Comparison of ENCODE assay signal across 12 mouse cellular contexts in the genomic region with DNA sequence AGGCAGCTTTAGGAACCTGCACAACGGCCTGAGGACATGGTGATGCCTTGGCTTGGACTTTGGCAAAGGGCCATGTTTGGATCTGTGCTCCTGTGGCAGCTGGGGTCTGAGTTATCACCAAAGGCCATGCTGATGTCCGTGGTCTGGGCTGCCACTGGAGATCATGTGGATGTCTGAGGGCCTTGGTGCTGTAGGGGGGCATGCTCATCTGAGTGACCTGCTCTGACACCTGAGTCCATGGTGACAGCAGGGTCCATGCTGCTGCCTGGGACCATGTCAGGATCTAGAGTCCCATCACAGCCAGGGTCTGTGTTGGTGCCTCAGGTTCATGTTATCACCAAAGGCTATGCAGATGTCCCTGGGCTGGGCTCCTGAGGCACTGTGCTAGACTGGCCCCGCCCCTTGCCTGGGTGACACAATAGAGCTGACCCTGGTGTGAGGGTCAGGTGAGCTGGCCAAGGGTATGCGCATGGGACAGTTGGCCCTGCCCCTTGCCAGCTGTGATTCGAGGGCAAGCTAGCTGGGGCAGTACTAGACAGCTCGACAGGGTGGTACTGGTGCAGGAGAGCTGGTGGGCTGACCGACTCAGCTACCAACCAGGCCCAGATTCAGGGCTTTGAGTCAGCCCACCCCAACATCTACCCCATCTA.
DNase-seq lines count a peak whose midpoint lies in the region; ATAC-seq and TF ChIP-seq lines count a peak whose summit lies in the region.
"Had no signal": no experiment of that assay in that cellular context is flagged by ENCODE, and none has a peak within 500 bp of the region (broad histone marks: within the 10 kb centered on the region; RNA-seq: fewer than 3 reads in every experiment).

No protein-coding gene starts in this region.

- 0 out of 2 replicates have a peak, but pooled peaks have one; percentile 33 for ATAC-seq in forebrain, embryonic 13.5 days
- no peak for ATAC-seq in forebrain, embryonic 16.5 days
- peak; percentile 24; the same call in 1 of the 2 replicates for ATAC-seq in liver, embryonic 12.5 days
- no peak for ATAC-seq in liver, postnatal 0 days
- ATAC-seq in embryonic facial prominence, embryonic 12.5 days (ENCODE audit: insufficient number of reproducible peaks, insufficient read depth, low FRiP score, low TSS enrichment) = peak; percentile 67; the same call in 1 of the 2 replicates
- peak; percentile 41; the same call in 1 of the 2 replicates for ATAC-seq in midbrain, postnatal 0 days (ENCODE audit: low FRiP score)
- ATAC-seq: forebrain, postnatal 0 days had no signal

- H3K9me3 ChIP-seq in forebrain, embryonic 13.5 days (replicated peaks) = no peaks in the 10 kb centered on the region
- H3K9me3 ChIP-seq in forebrain, embryonic 16.5 days (ENCODE audit: control insufficient read depth, low read length) = no peaks in the 10 kb centered on the region
- H3K9me3 ChIP-seq in liver, embryonic 12.5 days (replicated peaks) = no peaks in the 10 kb centered on the region
- no peaks in the 10 kb centered on the region for H3K9me3 ChIP-seq in liver, postnatal 0 days (ENCODE audit: low read length)
- no peaks in the 10 kb centered on the region for H3K9me3 ChIP-seq in embryonic facial prominence, embryonic 12.5 days
- no peaks in the 10 kb centered on the region for H3K9me3 ChIP-seq in midbrain, postnatal 0 days (ENCODE audit: low read length)

- WGBS in forebrain, embryonic 13.5 days = 85% methylated on average over 7 of the region's 7 CpGs
- WGBS in forebrain, embryonic 16.5 days = 88% methylated on average over 7 of the region's 7 CpGs
- WGBS in liver, embryonic 12.5 days (ENCODE audit: insufficient replicate concordance) = 56% methylated on average over 7 of the region's 7 CpGs
- 64% methylated on average over 7 of the region's 7 CpGs for WGBS in liver, postnatal 0 days (ENCODE audit: insufficient replicate concordance)
- 77% methylated on average over 7 of the region's 7 CpGs for WGBS in embryonic facial prominence, embryonic 12.5 days
- 87% methylated on average over 7 of the region's 7 CpGs for WGBS in midbrain, postnatal 0 days

- H3K4me2 ChIP-seq in forebrain, embryonic 13.5 days = no peak overlapping the region
- H3K4me2 ChIP-seq in forebrain, embryonic 16.5 days (ENCODE audit: low read length) = no peak overlapping the region
- H3K4me2 ChIP-seq in liver, embryonic 12.5 days = no peak overlapping the region
- no peak overlapping the region for H3K4me2 ChIP-seq in liver, postnatal 0 days (ENCODE audit: low read depth, low read length)
- H3K4me2 ChIP-seq in embryonic facial prominence, embryonic 12.5 days (replicated peaks) = no peak overlapping the region
- H3K4me2 ChIP-seq in midbrain, postnatal 0 days (ENCODE audit: low read depth, low read length, poor library complexity, severe bottlenecking) = no peak overlapping the region

- DNase-seq in liver, postnatal 0 days = no peak
- no peak for DNase-seq in midbrain, postnatal 0 days (ENCODE audit: low spot score)
- no peak for DNase-seq in urinary bladder, adult 2 months (ENCODE audit: low spot score)
- DNase-seq in kidney, adult 18-20 months = no peak
- DNase-seq: forebrain, postnatal 0 days; heart, postnatal 14 days; kidney, postnatal 36 days had no signal

- H3K27me3 ChIP-seq in forebrain, embryonic 13.5 days = no peaks in the 10 kb centered on the region
- no peaks in the 10 kb centered on the region for H3K27me3 ChIP-seq in forebrain, embryonic 16.5 days (replicated peaks; ENCODE audit: control insufficient read depth, insufficient read depth, low read length)
- no peaks in the 10 kb centered on the region for H3K27me3 ChIP-seq in liver, embryonic 12.5 days (replicated peaks)
- H3K27me3 ChIP-seq in liver, postnatal 0 days (ENCODE audit: insufficient read depth, low read length) = no peaks in the 10 kb centered on the region
- H3K27me3 ChIP-seq in embryonic facial prominence, embryonic 12.5 days = no peaks in the 10 kb centered on the region
- no peaks in the 10 kb centered on the region for H3K27me3 ChIP-seq in midbrain, postnatal 0 days (ENCODE audit: insufficient read depth, low read length)

- H3K9ac ChIP-seq in forebrain, embryonic 13.5 days = no peak overlapping the region
- no peak overlapping the region for H3K9ac ChIP-seq in forebrain, embryonic 16.5 days (replicated peaks; ENCODE audit: low read depth, low read length)
- H3K9ac ChIP-seq in liver, embryonic 12.5 days = no peak overlapping the region
- H3K9ac ChIP-seq in liver, postnatal 0 days (replicated peaks) = no peak overlapping the region
- H3K9ac ChIP-seq in embryonic facial prominence, embryonic 12.5 days = no peak overlapping the region
- H3K9ac ChIP-seq in midbrain, postnatal 0 days (replicated peaks; ENCODE audit: low read length, poor library complexity, severe bottlenecking) = no peak overlapping the region
- H3K9ac ChIP-seq: forebrain, postnatal 0 days had no signal

- H3K4me1 ChIP-seq in forebrain, embryonic 13.5 days = no peaks in the 10 kb centered on the region
- no peaks in the 10 kb centered on the region for H3K4me1 ChIP-seq in forebrain, embryonic 16.5 days (replicated peaks; ENCODE audit: control insufficient read depth, insufficient read depth, low read length)
- H3K4me1 ChIP-seq in liver, embryonic 12.5 days = no peaks in the 10 kb centered on the region
- H3K4me1 ChIP-seq in liver, postnatal 0 days (ENCODE audit: insufficient read depth) = no peaks in the 10 kb centered on the region
- H3K4me1 ChIP-seq in embryonic facial prominence, embryonic 12.5 days = no peaks in the 10 kb centered on the region
- H3K4me1 ChIP-seq in midbrain, postnatal 0 days (ENCODE audit: insufficient read depth, low read length) = no peaks in the 10 kb centered on the region

- H3K36me3 ChIP-seq in forebrain, embryonic 13.5 days (ENCODE audit: poor library complexity, severe bottlenecking) = no peaks in the 10 kb centered on the region
- no peaks in the 10 kb centered on the region for H3K36me3 ChIP-seq in forebrain, embryonic 16.5 days (ENCODE audit: control insufficient read depth, insufficient read depth)
- H3K36me3 ChIP-seq in liver, embryonic 12.5 days = no peaks in the 10 kb centered on the region
- H3K36me3 ChIP-seq in liver, postnatal 0 days (replicated peaks; ENCODE audit: insufficient read depth, low read length) = no peaks in the 10 kb centered on the region
- H3K36me3 ChIP-seq in embryonic facial prominence, embryonic 12.5 days = no peaks in the 10 kb centered on the region
- H3K36me3 ChIP-seq in midbrain, postnatal 0 days (ENCODE audit: insufficient read depth, low read length) = no peaks in the 10 kb centered on the region

- no peak overlapping the region for H3K27ac ChIP-seq in forebrain, embryonic 13.5 days
- no peak overlapping the region for H3K27ac ChIP-seq in forebrain, embryonic 16.5 days (ENCODE audit: low read length)
- no peak overlapping the region for H3K27ac ChIP-seq in liver, embryonic 12.5 days
- H3K27ac ChIP-seq in liver, postnatal 0 days (ENCODE audit: low read depth) = no peak overlapping the region
- no peak overlapping the region for H3K27ac ChIP-seq in embryonic facial prominence, embryonic 12.5 days
- H3K27ac ChIP-seq in midbrain, postnatal 0 days (ENCODE audit: low read depth, low read length) = no peak overlapping the region

- no peak overlapping the region for H3K4me3 ChIP-seq in forebrain, embryonic 13.5 days
- no peak overlapping the region for H3K4me3 ChIP-seq in forebrain, embryonic 16.5 days (replicated peaks; ENCODE audit: low read length)
- no peak overlapping the region for H3K4me3 ChIP-seq in liver, embryonic 12.5 days
- H3K4me3 ChIP-seq in liver, postnatal 0 days (ENCODE audit: low read depth, low read length) = no peak overlapping the region
- no peak overlapping the region for H3K4me3 ChIP-seq in embryonic facial prominence, embryonic 12.5 days
- H3K4me3 ChIP-seq in midbrain, postnatal 0 days (ENCODE audit: low read depth, low read length) = no peak overlapping the region
- H3K4me3 ChIP-seq: myocyte had no signal

- no peak for TF ChIP-seq EP300 in liver, postnatal 0 days (IDR thresholded peaks at IDR 0.05; ENCODE audit: low read depth)

- no peak for TF ChIP-seq CTCF in liver, postnatal 0 days (IDR thresholded peaks at IDR 0.05; ENCODE audit: low read depth)
- no peak for TF ChIP-seq CTCF in midbrain, postnatal 0 days (IDR thresholded peaks at IDR 0.05)

Comparison
In these comparisons a context has a peak if more than half of its experiments do, and no peak if none do; other contexts are left out.
1. ATAC-seq: peak in forebrain, embryonic 13.5 days (single experiment), liver, embryonic 12.5 days (single experiment), embryonic facial prominence, embryonic 12.5 days (single experiment) and midbrain, postnatal 0 days (single experiment); none in forebrain, embryonic 16.5 days (single experiment) and liver, postnatal 0 days (single experiment).